Mouse (Mus musculus): ENCODE results near the gene Rtl10. TPM values are rescaled to one million over a fixed set of nuclear protein-coding genes. Genes with fewer than 3 reads are reported as not detected.

Rtl10 gene
- total and polyA plus RNA-seq, 3 experiments = 5.9 to 13.3 TPM; not detected in 1

DNA sequence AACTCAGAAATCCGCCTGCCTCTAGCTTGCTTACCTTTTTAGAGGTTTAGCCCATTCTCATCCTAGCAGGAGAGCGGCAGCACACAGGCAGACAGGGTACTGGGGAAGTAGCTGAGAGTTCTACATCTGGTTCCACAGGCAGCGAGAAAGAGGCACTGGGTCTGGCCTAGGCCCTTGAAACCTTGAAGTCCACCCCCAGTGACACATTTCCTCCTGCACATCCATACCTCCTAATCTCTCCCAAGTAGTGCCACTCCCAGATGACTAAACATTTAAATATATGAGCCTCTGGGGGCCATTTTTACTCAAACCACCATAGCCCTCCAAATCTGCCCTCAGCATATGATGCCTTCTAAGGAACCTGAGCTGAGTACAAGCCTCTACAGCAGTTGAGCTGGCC, 16.3 kb upstream of the Rtl10 start:
- DNase-seq (ENCODE audit: low read depth, low spot score) = peak; percentile 60
- no peak overlapping the region for H3K27ac ChIP-seq (ENCODE audit: control insufficient read depth, low read depth, low read length)
- H3K4me1 ChIP-seq (ENCODE audit: control insufficient read depth in 1 of 2, insufficient read depth in 2 of 2, low read length in 2 of 2) = peaks cover 2 to 13% of the 10 kb centered on the region in 2 experiments; a peak in 3 of 4 replicates
- no peaks in the 10 kb centered on the region for H3K79me2 ChIP-seq (ENCODE audit: control insufficient read depth, insufficient read depth, low read length, poor library complexity)
- H3K36me3 ChIP-seq (ENCODE audit: control insufficient read depth in 1 of 2, insufficient read depth in 2 of 2, low read length in 2 of 2) = peaks cover 0 to 6% of the 10 kb centered on the region in 2 experiments; a peak in 1 of 4 replicates
- no peak overlapping the region for H3K9ac ChIP-seq (ENCODE audit: control insufficient read depth, low read depth, low read length, poor library complexity, severe bottlenecking)
- TF ChIP-seq SMC3 (IDR thresholded peaks at IDR 0.05; ENCODE audit: low read depth, low read length) = no peak
- no peak for TF ChIP-seq TAL1 (IDR thresholded peaks at IDR 0.05; ENCODE audit: low read length)
- TF ChIP-seq TBP (IDR thresholded peaks at IDR 0.05; ENCODE audit: low read depth, low read length) = no peak
- TF ChIP-seq MAFK (IDR thresholded peaks at IDR 0.05; ENCODE audit: borderline replicate concordance, low read depth, low read length) = no peak
- TF ChIP-seq ELF1 (IDR thresholded peaks at IDR 0.05; ENCODE audit: low read depth, low read length) = no peak
- no peak overlapping the region for H3K4me3 ChIP-seq (ENCODE audit: control insufficient read depth in 1 of 2, insufficient read depth in 1 of 2, low read depth in 2 of 2, low read length in 2 of 2)
- H3K9me3 ChIP-seq (replicated peaks; ENCODE audit: insufficient read depth, low read length) = no peaks in the 10 kb centered on the region
- no peaks in the 10 kb centered on the region for H3K27me3 ChIP-seq (ENCODE audit: control insufficient read depth in 1 of 2, insufficient read depth in 2 of 2, low read length in 2 of 2)

DNA sequence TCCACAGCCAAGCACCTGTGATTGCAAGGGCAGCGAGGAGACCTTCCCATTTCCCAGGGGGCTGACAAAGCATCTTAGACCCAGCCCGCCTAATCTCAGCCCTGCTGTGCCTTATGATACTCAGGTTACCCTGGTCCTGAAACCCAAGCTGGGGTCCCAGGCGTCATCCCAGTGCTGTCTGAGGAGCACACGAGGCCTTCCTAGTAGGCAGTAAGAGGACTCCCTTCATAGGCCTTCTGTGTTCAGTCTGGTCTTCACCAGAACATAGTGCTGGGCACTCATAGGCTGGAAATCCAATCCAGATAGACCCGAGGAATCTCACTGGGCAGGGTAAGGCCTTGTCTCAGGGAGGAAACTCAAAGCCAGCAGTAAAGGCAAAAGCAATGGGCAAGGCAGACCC, 14.9 kb upstream of the Rtl10 start:
- no peak for TF ChIP-seq ETS1 (IDR thresholded peaks at IDR 0.05; ENCODE audit: low read depth, low read length)
- TF ChIP-seq ELF1 (IDR thresholded peaks at IDR 0.05; ENCODE audit: low read depth, low read length) = no peak
- no peak for TF ChIP-seq TBP (IDR thresholded peaks at IDR 0.05; ENCODE audit: low read depth, low read length)
- no peak for TF ChIP-seq NRF1 (IDR thresholded peaks at IDR 0.05; ENCODE audit: insufficient read depth, low read depth, low read length, poor library complexity, severe bottlenecking)
- TF ChIP-seq MYB (IDR thresholded peaks at IDR 0.05; ENCODE audit: low read depth, low read length) = no peak
- TF ChIP-seq ZC3H11A (IDR thresholded peaks at IDR 0.05; ENCODE audit: low read depth, low read length) = no peak
- no peak for TF ChIP-seq BHLHE40 (IDR thresholded peaks at IDR 0.05; ENCODE audit: borderline replicate concordance, low read depth, low read length)
- no peak for TF ChIP-seq SMC3 (IDR thresholded peaks at IDR 0.05; ENCODE audit: low read depth, low read length)
- no peak for TF ChIP-seq UBTF (IDR thresholded peaks at IDR 0.05; ENCODE audit: borderline replicate concordance, insufficient read depth, low read depth, low read length)
- no peak for TF ChIP-seq CTCF (IDR thresholded peaks at IDR 0.05 in 2 of 3, conservative IDR thresholded peaks at IDR 0.05 in 1 of 3; ENCODE audit: control insufficient read depth in 1 of 3, insufficient read depth in 1 of 3, low read depth in 2 of 3, low read length in 3 of 3, poor library complexity in 1 of 3, severe bottlenecking in 1 of 3)
- no peak for TF ChIP-seq MXI1 (IDR thresholded peaks at IDR 0.05; ENCODE audit: low read depth, low read length)
- TF ChIP-seq ZNF384 (IDR thresholded peaks at IDR 0.05; ENCODE audit: low read depth, low read length) = no peak
- no peak for TF ChIP-seq EP300 (IDR thresholded peaks at IDR 0.05; ENCODE audit: low read depth in 1 of 2, low read length in 2 of 2)
- TF ChIP-seq TCF12 (IDR thresholded peaks at IDR 0.05; ENCODE audit: low read depth, low read length) = no peak
- no peak for TF ChIP-seq CHD1 (IDR thresholded peaks at IDR 0.05; ENCODE audit: low read depth, low read length)
- no peak for TF ChIP-seq ZKSCAN1 (IDR thresholded peaks at IDR 0.05; ENCODE audit: low read depth, low read length)
- no peak for TF ChIP-seq POLR2A (IDR thresholded peaks at IDR 0.05; ENCODE audit: control insufficient read depth in 1 of 2, insufficient read depth in 1 of 2, low read depth in 1 of 2, low read length in 2 of 2, poor library complexity in 1 of 2)
- no peak for TF ChIP-seq POLR2AphosphoS2 (IDR thresholded peaks at IDR 0.05; ENCODE audit: low read length)
- Histone ChIP-seq H3K4me1 (ENCODE audit: control insufficient read depth in 1 of 2, insufficient read depth in 2 of 2, low read length in 2 of 2) (peaks cover 2 to 13% of the 10 kb centered on the region in 2 experiments; a peak in 3 of 4 replicates), H3K4me3 (ENCODE audit: control insufficient read depth in 1 of 2, insufficient read depth in 1 of 2, low read depth in 2 of 2, low read length in 2 of 2) (no peak overlapping the region), H3K79me2 (ENCODE audit: control insufficient read depth, insufficient read depth, low read length, poor library complexity) (no peaks in the 10 kb centered on the region), H3K27ac (ENCODE audit: control insufficient read depth, low read depth, low read length) (no peak overlapping the region), H3K9me3 (replicated peaks; ENCODE audit: insufficient read depth, low read length) (no peaks in the 10 kb centered on the region), H3K36me3 (ENCODE audit: control insufficient read depth in 1 of 2, insufficient read depth in 2 of 2, low read length in 2 of 2) (peaks cover 0 to 6% of the 10 kb centered on the region in 2 experiments; a peak in 1 of 4 replicates), H3K9ac (ENCODE audit: control insufficient read depth, low read depth, low read length, poor library complexity, severe bottlenecking) (no peak overlapping the region), H3K27me3 (ENCODE audit: control insufficient read depth in 1 of 2, insufficient read depth in 2 of 2, low read length in 2 of 2) (no peaks in the 10 kb centered on the region)
- DNase-seq (ENCODE audit: low read depth, low spot score) = no peak
